In genomic region chrX:102504179-102504578, GRCm38 (mm10) we compare ENCODE assay signal across 8 mouse cellular contexts. TPM values are rescaled to one million over a fixed set of nuclear protein-coding genes. Genes with fewer than 3 reads are reported as not detected.
DNase-seq lines count a peak whose midpoint lies in the region; ATAC-seq and TF ChIP-seq lines count a peak whose summit lies in the region.

No protein-coding gene starts in this region.

- H3K9me3 ChIP-seq in forebrain, embryonic 13.5 days (replicated peaks): no peaks in the 10 kb centered on the region
- no peaks in the 10 kb centered on the region for H3K9me3 ChIP-seq in liver, embryonic 15.5 days (replicated peaks)

- peak; percentile 6; the same call in 1 of the 2 replicates for ATAC-seq in forebrain, embryonic 13.5 days
- no peak for ATAC-seq in liver, embryonic 15.5 days (ENCODE audit: insufficient read depth)
- no peak for ATAC-seq in cerebellum, adult (ENCODE audit: insufficient number of reproducible peaks, low FRiP score, low TSS enrichment)

- no peaks in the 10 kb centered on the region for H3K4me1 ChIP-seq in heart, adult 2 months (ENCODE audit: control insufficient read depth, insufficient read depth, low read length)
- H3K4me1 ChIP-seq in forebrain, embryonic 13.5 days: no peaks in the 10 kb centered on the region
- no peaks in the 10 kb centered on the region for H3K4me1 ChIP-seq in liver, embryonic 15.5 days (replicated peaks)

- H3K79me3 ChIP-seq in C2C12 (ENCODE audit: low read depth): no peaks in the 10 kb centered on the region

- H3K4me3 ChIP-seq in heart, adult 2 months: peak overlapping the region; percentile 54
- H3K4me3 ChIP-seq in C2C12 (ENCODE audit: insufficient read depth, poor library complexity, severe bottlenecking): peak overlapping the region; percentile 43
- peak overlapping the region; percentile 49 for H3K4me3 ChIP-seq in forebrain, embryonic 13.5 days
- H3K4me3 ChIP-seq in liver, embryonic 15.5 days (replicated peaks): peak overlapping the region; percentile 64

- no peaks in the 10 kb centered on the region for H3K36me3 ChIP-seq in heart, adult 2 months (ENCODE audit: control insufficient read depth, insufficient read depth, low read length)
- no peaks in the 10 kb centered on the region for H3K36me3 ChIP-seq in C2C12 (ENCODE audit: control insufficient read depth, insufficient read depth)
- H3K36me3 ChIP-seq in forebrain, embryonic 13.5 days (ENCODE audit: poor library complexity, severe bottlenecking): no peaks in the 10 kb centered on the region
- no peaks in the 10 kb centered on the region for H3K36me3 ChIP-seq in liver, embryonic 15.5 days (replicated peaks)

- no peaks in the 10 kb centered on the region for H3K79me2 ChIP-seq in heart, adult 2 months (replicated peaks; ENCODE audit: control insufficient read depth, insufficient read depth, low read length)
- H3K79me2 ChIP-seq in C2C12 (ENCODE audit: control insufficient read depth, insufficient read depth): no peaks in the 10 kb centered on the region

- H3K27ac ChIP-seq in heart, adult 2 months: no peak overlapping the region
- no peak overlapping the region for H3K27ac ChIP-seq in forebrain, embryonic 13.5 days
- H3K27ac ChIP-seq in liver, embryonic 15.5 days (replicated peaks): no peak overlapping the region

- WGBS in heart, adult 2 months: 22% methylated on average over 10 of the region's 10 CpGs
- WGBS in forebrain, embryonic 13.5 days: 26% methylated on average over 10 of the region's 10 CpGs
- 35% methylated on average over 10 of the region's 10 CpGs for WGBS in liver, embryonic 15.5 days (ENCODE audit: insufficient replicate concordance)

- no peaks in the 10 kb centered on the region for H3K27me3 ChIP-seq in heart, adult 2 months (ENCODE audit: control insufficient read depth, insufficient read depth, low read length)
- no peaks in the 10 kb centered on the region for H3K27me3 ChIP-seq in C2C12 (ENCODE audit: control insufficient read depth, insufficient read depth, insufficient read length)
- H3K27me3 ChIP-seq in forebrain, embryonic 13.5 days: no peaks in the 10 kb centered on the region; the same call in none of the 2 replicates
- peaks cover 3% of the 10 kb centered on the region; the same call in 1 of the 2 replicates for H3K27me3 ChIP-seq in liver, embryonic 15.5 days

- TF ChIP-seq POLR2A in heart, adult 2 months (IDR thresholded peaks at IDR 0.05; ENCODE audit: insufficient read depth, low read depth, low read length): no peak

- peak overlapping the region; percentile 60; the same call in 1 of the 2 replicates for H3K9ac ChIP-seq in heart, adult 2 months (ENCODE audit: low read depth, low read length)
- H3K9ac ChIP-seq in forebrain, embryonic 13.5 days: peak overlapping the region; percentile 56; the same call in 1 of the 2 replicates
- peak overlapping the region; percentile 59 for H3K9ac ChIP-seq in liver, embryonic 15.5 days

- intact Hi-C loops in heart, adult 2 months (cut with DNase I): no loop called here

- DNase-seq in heart, adult 2 months: no peak
- DNase-seq in heart, adult 9 months (ENCODE audit: low spot score in 2 of 2): no peak
- no peak for DNase-seq in adrenal gland, postnatal 10 days
- no peak for DNase-seq in urinary bladder, postnatal 14 days (ENCODE audit: low spot score)

- no peak for TF ChIP-seq EP300 in heart, adult 2 months (IDR thresholded peaks at IDR 0.05; ENCODE audit: insufficient read depth, low read depth, low read length)

- no peak overlapping the region for H3ac ChIP-seq in C2C12 (ENCODE audit: control insufficient read depth, insufficient read length, low read depth)

- no peak for TF ChIP-seq CTCF in heart, adult 2 months (IDR thresholded peaks at IDR 0.05)
- TF ChIP-seq CTCF in C2C12 (IDR thresholded peaks at IDR 0.05; ENCODE audit: control insufficient read depth, insufficient read depth, insufficient read length): no peak

- peak overlapping the region; percentile 62 for H3K4me2 ChIP-seq in forebrain, embryonic 13.5 days
- peak overlapping the region; percentile 65 for H3K4me2 ChIP-seq in liver, embryonic 15.5 days

TF ChIP-seq in C2C12, 6 proteins besides CTCF, POLR2A, EP300 and RAD21:
- no peak for TF ChIP-seq FOSL1 (IDR thresholded peaks at IDR 0.05; ENCODE audit: insufficient read depth, low read length, poor library complexity, severe bottlenecking)
- no peak for TF ChIP-seq CEBPB (IDR thresholded peaks at IDR 0.05; ENCODE audit: low read depth)
- no peak for TF ChIP-seq MYOD1 (IDR thresholded peaks at IDR 0.05; ENCODE audit: control insufficient read depth, insufficient read length, low read depth)
- TF ChIP-seq USF1 (IDR thresholded peaks at IDR 0.05; ENCODE audit: low read depth): no peak
- no peak for TF ChIP-seq MYOG (IDR thresholded peaks at IDR 0.05; ENCODE audit: control insufficient read depth, extremely low read depth, insufficient read length)
- no peak for TF ChIP-seq MAX (IDR thresholded peaks at IDR 0.05)

RNA-seq across cellular contexts. Expression of gene Hdac8, which starts 1.0 kb away (rescaled TPM):
- total RNA-seq in heart, adult 2 months (2021): 1 to 10 TPM; 4.3 to 4.5 TPM
- 1.9 and 3.5 TPM in 2 replicates for polyA plus RNA-seq in heart, adult 2 months (2012; rRNA removed)
- 4.3 TPM for polyA plus RNA-seq in C2C12 (2012; fragmentation: generic; extraction: Trizol)
- 12.2 and 12.4 TPM in 2 replicates for polyA plus RNA-seq in forebrain, embryonic 13.5 days (2015; fragmentation: Nextera tagmentation; extraction: Ambion mirVana)
- polyA plus RNA-seq in liver, embryonic 15.5 days (2015; fragmentation: Nextera tagmentation; extraction: Ambion mirVana): 2.2 and 2.6 TPM in 2 replicates
- total RNA-seq in adrenal gland, postnatal 10 days (2021): 1 to 10 TPM; 7.1 to 9.0 TPM
